In genomic region chr7:49919494-49919893, GRCm38 (mm10) we compare ENCODE assay signal across 29 mouse cellular contexts. TPM values are rescaled to one million over a fixed set of nuclear protein-coding genes. Genes with fewer than 3 reads are reported as not detected.
DNase-seq lines count a peak whose midpoint lies in the region; ATAC-seq and TF ChIP-seq lines count a peak whose summit lies in the region.
"Had no signal": no experiment of that assay in that cellular context is flagged by ENCODE, and none has a peak within 500 bp of the region (broad histone marks: within the 10 kb centered on the region; RNA-seq: fewer than 3 reads in every experiment).

No protein-coding gene starts in this region.

- TF ChIP-seq CTCF in hindbrain, postnatal 0 days (IDR thresholded peaks at IDR 0.05; ENCODE audit: low read depth) = peak; percentile 30; the same call in 1 of the 2 replicates

- H3K27me3 ChIP-seq in hindbrain, postnatal 0 days (ENCODE audit: insufficient read depth, low read length) = peaks cover 12% of the 10 kb centered on the region
- peaks cover 44% of the 10 kb centered on the region for H3K27me3 ChIP-seq in hindbrain, embryonic 14.5 days (ENCODE audit: control insufficient read depth, insufficient read depth, low read length)

- H3K9ac ChIP-seq in hindbrain, postnatal 0 days (replicated peaks; ENCODE audit: low read length) = no peak overlapping the region
- no peak overlapping the region for H3K9ac ChIP-seq in hindbrain, embryonic 14.5 days
- H3K9ac ChIP-seq: embryonic facial prominence, embryonic 13.5 days; forebrain, embryonic 12.5 days; forebrain, embryonic 15.5 days; heart, embryonic 12.5 days; heart, embryonic 15.5 days; hindbrain, embryonic 15.5 days; intestine, embryonic 15.5 days had no signal

- H3K4me1 ChIP-seq in hindbrain, postnatal 0 days (ENCODE audit: insufficient read depth, low read length) = no peaks in the 10 kb centered on the region
- H3K4me1 ChIP-seq in hindbrain, embryonic 14.5 days (replicated peaks; ENCODE audit: control insufficient read depth, insufficient read depth, low read length) = peaks cover 9% of the 10 kb centered on the region
- H3K4me1 ChIP-seq: heart, embryonic 12.5 days had no signal

- no peak for DNase-seq in hindbrain, postnatal 0 days (ENCODE audit: low spot score)
- DNase-seq in hindbrain, embryonic 14.5 days (ENCODE audit: low spot score) = no peak
- DNase-seq in A20 (ENCODE audit: low read depth, low spot score) (peak; percentile 5), NIH3T3 (ENCODE audit: low read depth) (peak; percentile 8)
- no peak for DNase-seq in thymus, postnatal 25 days
- no peak for DNase-seq in cerebellum, adult 11 months
- DNase-seq: adrenal gland, adult 2 months; adrenal gland, postnatal 14 days; cerebellum, adult 11-12 months; cerebellum, adult 8-10 months; cerebellum, postnatal 10 days; cerebellum, postnatal 36 days; embryo, embryonic 11 days; gastrocnemius, postnatal 25 days; heart, adult 18-20 months; heart, postnatal 10 days; heart, postnatal 36 days; kidney, adult 18-20 months had no signal

- no peak overlapping the region for H3K27ac ChIP-seq in hindbrain, postnatal 0 days
- H3K27ac ChIP-seq in hindbrain, embryonic 14.5 days = no peak overlapping the region
- H3K27ac ChIP-seq: embryonic facial prominence, embryonic 10.5 days; embryonic facial prominence, embryonic 13.5 days; forebrain, embryonic 12.5 days; forebrain, embryonic 15.5 days; heart, embryonic 15.5 days; hindbrain, embryonic 15.5 days; intestine, embryonic 15.5 days had no signal

- H3K36me3 ChIP-seq in hindbrain, postnatal 0 days (ENCODE audit: insufficient read depth, low read length) = no peaks in the 10 kb centered on the region
- no peaks in the 10 kb centered on the region for H3K36me3 ChIP-seq in hindbrain, embryonic 14.5 days (replicated peaks; ENCODE audit: control insufficient read depth, insufficient read depth)
- H3K36me3 ChIP-seq: embryonic facial prominence, embryonic 10.5 days; embryonic facial prominence, embryonic 13.5 days; forebrain, embryonic 12.5 days; forebrain, embryonic 15.5 days; G1E; heart, embryonic 12.5 days; heart, embryonic 15.5 days; hindbrain, embryonic 15.5 days; intestine, embryonic 15.5 days had no signal

- no peak overlapping the region for H3K4me3 ChIP-seq in hindbrain, postnatal 0 days (ENCODE audit: low read length)
- no peak overlapping the region for H3K4me3 ChIP-seq in hindbrain, embryonic 14.5 days (replicated peaks; ENCODE audit: low read length)
- H3K4me3 ChIP-seq: embryonic facial prominence, embryonic 10.5 days; embryonic facial prominence, embryonic 13.5 days; erythroblast, embryonic 14.5 days; forebrain, embryonic 12.5 days; forebrain, embryonic 15.5 days; heart, embryonic 12.5 days; heart, embryonic 15.5 days; hindbrain, embryonic 15.5 days; intestine, embryonic 15.5 days had no signal

- no peaks in the 10 kb centered on the region for H3K9me3 ChIP-seq in hindbrain, postnatal 0 days (ENCODE audit: low read length)
- no peaks in the 10 kb centered on the region for H3K9me3 ChIP-seq in hindbrain, embryonic 14.5 days (ENCODE audit: control insufficient read depth, low read length)
- H3K9me3 ChIP-seq: embryonic facial prominence, embryonic 13.5 days; forebrain, embryonic 15.5 days; heart, embryonic 12.5 days; heart, embryonic 15.5 days; hindbrain, embryonic 15.5 days; intestine, embryonic 15.5 days had no signal

- no peak overlapping the region for H3K4me2 ChIP-seq in hindbrain, postnatal 0 days (ENCODE audit: low read depth, low read length)
- H3K4me2 ChIP-seq in hindbrain, embryonic 14.5 days (replicated peaks) = no peak overlapping the region
- H3K4me2 ChIP-seq: embryonic facial prominence, embryonic 13.5 days; forebrain, embryonic 12.5 days; forebrain, embryonic 15.5 days; heart, embryonic 12.5 days; heart, embryonic 15.5 days; hindbrain, embryonic 15.5 days; intestine, embryonic 15.5 days had no signal

- 77% methylated on average over 4 of the region's 4 CpGs for WGBS in hindbrain, postnatal 0 days
- WGBS in hindbrain, embryonic 14.5 days = 81% methylated on average over 4 of the region's 4 CpGs

- no peak for ATAC-seq in hindbrain, postnatal 0 days
- ATAC-seq in hindbrain, embryonic 14.5 days (ENCODE audit: low FRiP score) = no peak
- ATAC-seq: forebrain, embryonic 15.5 days; intestine, embryonic 15.5 days had no signal

RNA-seq across cellular contexts. Expression of gene Slc6a5, which starts 9.5 kb away (rescaled TPM):
- 49.6 and 57.2 TPM in 2 replicates for total RNA-seq in hindbrain, postnatal 0 days (2014; rRNA removed)
- polyA plus RNA-seq in hindbrain, postnatal 0 days (2015; fragmentation: Nextera tagmentation; extraction: Ambion mirVana) = 9.8 and 10.9 TPM in 2 replicates
- polyA plus RNA-seq in hindbrain, embryonic 14.5 days (2014; fragmentation: Nextera tagmentation; extraction: Ambion mirVana) = 11.8 and 14.2 TPM in 2 replicates
- total RNA-seq: gastrocnemius, adult 8-10 months; gastrocnemius, postnatal 25 days; heart, adult 18-20 months; heart, postnatal 10 days; heart, postnatal 36 days had no signal
- polyA plus RNA-seq: erythroblast, embryonic 14.5 days; forebrain, embryonic 12.5 days; forebrain, embryonic 15.5 days; G1E; heart, embryonic 12.5 days; heart, embryonic 15.5 days; intestine, embryonic 15.5 days had no signal

RNA-seq across cellular contexts. Expression of gene Nell1, which starts 55.2 kb away (rescaled TPM):
- 66.4 and 67.1 TPM in 2 replicates for total RNA-seq in hindbrain, postnatal 0 days (2014; rRNA removed)
- polyA plus RNA-seq in hindbrain, postnatal 0 days (2015; fragmentation: Nextera tagmentation; extraction: Ambion mirVana) = 37.0 and 37.8 TPM in 2 replicates
- polyA plus RNA-seq in hindbrain, embryonic 14.5 days (2014; fragmentation: Nextera tagmentation; extraction: Ambion mirVana) = 36.0 and 47.1 TPM in 2 replicates
- total RNA-seq: heart, adult 18-20 months; heart, postnatal 36 days had no signal
- polyA plus RNA-seq: erythroblast, embryonic 14.5 days; G1E had no signal

Comparison
In these comparisons a context has a peak if more than half of its experiments do, and no peak if none do; other contexts are left out.
1. DNase-seq: peak in A20 (single experiment) and NIH3T3 (single experiment); none in hindbrain, postnatal 0 days (single experiment), hindbrain, embryonic 14.5 days (single experiment), thymus, postnatal 25 days (single experiment) and cerebellum, adult 11 months (single experiment).